Mouse (Mus musculus): ENCODE results near the gene Smpdl3b.

DNA sequence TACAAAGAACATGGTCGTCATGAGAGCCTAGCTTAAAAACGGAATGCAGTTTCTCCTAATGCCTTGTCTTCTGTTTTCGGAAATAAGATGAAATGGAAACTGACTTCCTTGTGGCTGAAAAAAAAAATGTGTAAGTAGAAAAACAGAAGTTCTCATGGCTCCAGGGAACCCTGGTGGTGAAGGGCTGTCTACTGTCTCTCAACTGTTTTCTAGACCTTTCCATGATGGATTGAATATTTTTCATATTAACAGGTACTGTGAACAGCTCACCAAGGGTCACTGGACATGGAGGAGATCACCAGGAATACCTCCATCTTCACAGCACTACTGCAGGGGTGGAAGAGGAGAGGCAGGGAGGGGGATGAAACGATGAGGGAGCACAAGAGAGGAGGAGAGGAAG, 41.0 kb upstream of the Smpdl3b start:
- TF ChIP-seq MAX (IDR thresholded peaks at IDR 0.05; ENCODE audit: low read length): no peak
- no peak for TF ChIP-seq HCFC1 (IDR thresholded peaks at IDR 0.05; ENCODE audit: low read depth, low read length)
- TF ChIP-seq TAL1 (IDR thresholded peaks at IDR 0.05; ENCODE audit: low read length): no peak
- peak in 2 of 3 experiments; percentile 9 to 12; a peak in 1 of 6 replicates for TF ChIP-seq CTCF (IDR thresholded peaks at IDR 0.05 in 2 of 3, conservative IDR thresholded peaks at IDR 0.05 in 1 of 3; ENCODE audit: control insufficient read depth in 1 of 3, insufficient read depth in 1 of 3, low read depth in 2 of 3, low read length in 3 of 3, poor library complexity in 1 of 3, severe bottlenecking in 1 of 3)
- TF ChIP-seq POLR2A (IDR thresholded peaks at IDR 0.05; ENCODE audit: control insufficient read depth in 1 of 2, insufficient read depth in 1 of 2, low read depth in 1 of 2, low read length in 2 of 2, poor library complexity in 1 of 2): no peak
- no peak for TF ChIP-seq POLR2AphosphoS2 (IDR thresholded peaks at IDR 0.05; ENCODE audit: low read length)
- TF ChIP-seq EP300 (IDR thresholded peaks at IDR 0.05; ENCODE audit: low read depth in 1 of 2, low read length in 2 of 2): no peak
- no peak for TF ChIP-seq E2F4 (IDR thresholded peaks at IDR 0.05; ENCODE audit: borderline replicate concordance, low read depth, low read length)
- TF ChIP-seq MXI1 (IDR thresholded peaks at IDR 0.05; ENCODE audit: low read depth, low read length): no peak
- TF ChIP-seq KAT2A (conservative IDR thresholded peaks at IDR 0.05; ENCODE audit: low read depth, low read length): no peak

Measured in MEL (cell line).